Mouse (Mus musculus) liver, postnatal 0 days (tissue): ENCODE results near the gene H2-Q6.
"Not testable (repeated sequence)": the region's sequence is repeated elsewhere in the genome, so short reads cannot be mapped to it uniquely, and the experiment has no call there.

Experiments used
- CTCF ChIP-seq: sonication (generic); IDR thresholded peaks from 2 replicates; pipeline ENCODE4 v1.5.1; 2016; ENCODE audit warnings: antibody characterized with exemption, low read depth
- EP300 ChIP-seq: IDR thresholded peaks from 2 replicates; pipeline ENCODE4 v1.6.1; 2016; ENCODE audit warnings: antibody characterized with exemption, low read depth, mild to moderate bottlenecking

DNA sequence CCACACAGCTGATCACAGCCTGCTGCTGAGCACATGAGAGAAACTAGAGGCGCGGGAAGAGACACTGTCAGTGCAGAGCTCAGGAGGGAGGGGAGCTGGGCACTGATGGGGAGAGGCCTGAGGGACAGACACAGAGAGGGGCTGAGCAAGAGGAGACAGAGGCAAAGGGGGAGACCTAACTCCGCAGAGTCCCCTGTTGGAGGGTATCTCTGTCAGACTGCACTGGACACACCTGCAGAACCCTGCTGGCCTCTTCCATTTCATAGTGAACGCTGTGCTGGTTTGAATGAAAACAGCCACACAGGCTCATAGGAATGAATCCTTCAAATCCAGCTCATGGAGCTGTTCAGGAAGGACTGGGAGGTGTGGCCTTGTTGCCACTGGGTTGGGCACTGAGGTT, 3.3 kb upstream of the H2-Q6 start:
- TF ChIP-seq CTCF, EP300: not testable (repeated sequence)
